Mouse (Mus musculus): ENCODE data around the gene Zdhhc13. TPM values are rescaled to one million over a fixed set of nuclear protein-coding genes. Genes with fewer than 3 reads are reported as not detected.

Gene Zdhhc13
- 10 to 100 TPM; 11.1 to 12.6 TPM for total RNA-seq (2021)
- long read RNA-seq, experiment 1, transcript Zdhhc13-201 (17 exons, 2,410 nt): major isoform, 11 of 14 reads
- long read RNA-seq, experiment 1, partial matches to known transcripts: 1 of 14 reads
- long read RNA-seq, experiment 1, other reads (novel, unspliced or antisense): 2 of 14 reads
- long read RNA-seq, experiment 2, transcript Zdhhc13-201 (17 exons, 2,410 nt): major isoform, 7 of 9 reads
- long read RNA-seq, experiment 2, partial matches to known transcripts: 0 of 9 reads
- long read RNA-seq, experiment 2, other reads (novel, unspliced or antisense): 2 of 9 reads

- peak; percentile 89 for DNase-seq
- intact Hi-C loops (cut with DNase I): no loop called here
Observed at GRCm38 (mm10) chr7:48788851-48789572, at the start of gene Zdhhc13. Zdhhc13 (plus strand) TSS chr7:48789003.

- intact Hi-C loops (cut with DNase I): loop anchor here (1.0 to 2.0 kb wide), 2 partner anchors 127 to 372 kb away; no protein-coding TSS in a partner anchor
- peak; percentile 73 to 86 for DNase-seq
Observed at GRCm38 (mm10) chr7:48749298-48750163, 39.3 kb upstream of the Zdhhc13 start.

- DNase-seq: no peak
- intact Hi-C loops (cut with DNase I): loop anchor here (1.0 kb wide), 1 partner anchor 371 kb away; no protein-coding TSS in a partner anchor
Observed at GRCm38 (mm10) chr7:48750164-48750809, 38.5 kb upstream of the Zdhhc13 start.

- intact Hi-C loops (cut with DNase I): no loop called here
- DNase-seq: no peak
Observed at GRCm38 (mm10) chr7:48751222-48751621, 37.6 kb upstream of the Zdhhc13 start.

- DNase-seq: no peak
- intact Hi-C loops (cut with DNase I): no loop called here
Observed at GRCm38 (mm10) chr7:48754415-48754974, 34.3 kb upstream of the Zdhhc13 start.

- no peak for DNase-seq
- intact Hi-C loops (cut with DNase I): no loop called here
Observed at GRCm38 (mm10) chr7:48755825-48756224, 33.0 kb upstream of the Zdhhc13 start.

GRCm38 (mm10) chr7:48756306-48756931 is 32.4 kb upstream of the Zdhhc13 start:
- DNase-seq: no peak
- intact Hi-C loops (cut with DNase I): no loop called here

GRCm38 (mm10) chr7:48758083-48758482 is 30.7 kb upstream of the Zdhhc13 start:
- intact Hi-C loops (cut with DNase I): no loop called here
- DNase-seq: no peak

- no peak for DNase-seq
- intact Hi-C loops (cut with DNase I): no loop called here
Observed at GRCm38 (mm10) chr7:48760789-48761188, 28.0 kb upstream of the Zdhhc13 start.

- intact Hi-C loops (cut with DNase I): no loop called here
- DNase-seq: no peak
Observed at GRCm38 (mm10) chr7:48762289-48762688, 26.5 kb upstream of the Zdhhc13 start.

GRCm38 (mm10) chr7:48762721-48763120 is 26.1 kb upstream of the Zdhhc13 start:
- intact Hi-C loops (cut with DNase I): no loop called here

GRCm38 (mm10) chr7:48765959-48766358 is 22.8 kb upstream of the Zdhhc13 start:
- DNase-seq: no peak
- intact Hi-C loops (cut with DNase I): no loop called here

More at GRCm38 (mm10) chr7:48762721-48763120, 26.1 kb upstream of the Zdhhc13 start:
- DNase-seq: no peak

- intact Hi-C loops (cut with DNase I): no loop called here
- DNase-seq: no peak
Observed at GRCm38 (mm10) chr7:48769721-48770120, 19.1 kb upstream of the Zdhhc13 start.

GRCm38 (mm10) chr7:48772060-48772734 is 16.6 kb upstream of the Zdhhc13 start:
- intact Hi-C loops (cut with DNase I): no loop called here
- DNase-seq: no peak

GRCm38 (mm10) chr7:48773333-48773732 is 15.5 kb upstream of the Zdhhc13 start:
- intact Hi-C loops (cut with DNase I): no loop called here
- no peak for DNase-seq

- no peak for DNase-seq
- intact Hi-C loops (cut with DNase I): no loop called here
Observed at GRCm38 (mm10) chr7:48774633-48775032, 14.2 kb upstream of the Zdhhc13 start.

GRCm38 (mm10) chr7:48775436-48775835 is 13.4 kb upstream of the Zdhhc13 start:
- no peak for DNase-seq
- intact Hi-C loops (cut with DNase I): no loop called here

- DNase-seq: no peak
- intact Hi-C loops (cut with DNase I): no loop called here
Observed at GRCm38 (mm10) chr7:48777721-48778504, 10.9 kb upstream of the Zdhhc13 start.
